Mouse (Mus musculus): ENCODE results near the gene Trappc6a. TPM values are rescaled to one million over a fixed set of nuclear protein-coding genes. Genes with fewer than 3 reads are reported as not detected.

Gene Trappc6a
- total RNA-seq, 2 experiments from 2014 or later, result 76.6 to 80.9 TPM

DNA sequence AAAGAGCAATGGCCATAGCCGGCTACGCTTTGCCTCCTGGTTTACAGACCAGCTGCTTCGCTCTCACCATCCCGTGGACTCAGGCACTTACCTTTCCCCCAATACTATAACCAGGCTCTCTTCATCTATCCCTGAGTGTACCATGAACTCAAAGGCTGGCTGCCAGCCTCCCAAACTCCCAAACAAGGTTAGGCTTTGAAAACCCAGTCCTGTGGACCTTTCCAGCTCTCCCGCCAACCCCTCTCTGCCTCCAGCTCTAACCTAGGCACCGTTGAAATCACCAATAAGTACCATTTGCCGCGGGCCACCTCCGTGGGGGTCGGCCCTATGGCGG, 53.2 kb downstream of the Trappc6a start:
- DNase-seq, result peak; percentile 42

DNA sequence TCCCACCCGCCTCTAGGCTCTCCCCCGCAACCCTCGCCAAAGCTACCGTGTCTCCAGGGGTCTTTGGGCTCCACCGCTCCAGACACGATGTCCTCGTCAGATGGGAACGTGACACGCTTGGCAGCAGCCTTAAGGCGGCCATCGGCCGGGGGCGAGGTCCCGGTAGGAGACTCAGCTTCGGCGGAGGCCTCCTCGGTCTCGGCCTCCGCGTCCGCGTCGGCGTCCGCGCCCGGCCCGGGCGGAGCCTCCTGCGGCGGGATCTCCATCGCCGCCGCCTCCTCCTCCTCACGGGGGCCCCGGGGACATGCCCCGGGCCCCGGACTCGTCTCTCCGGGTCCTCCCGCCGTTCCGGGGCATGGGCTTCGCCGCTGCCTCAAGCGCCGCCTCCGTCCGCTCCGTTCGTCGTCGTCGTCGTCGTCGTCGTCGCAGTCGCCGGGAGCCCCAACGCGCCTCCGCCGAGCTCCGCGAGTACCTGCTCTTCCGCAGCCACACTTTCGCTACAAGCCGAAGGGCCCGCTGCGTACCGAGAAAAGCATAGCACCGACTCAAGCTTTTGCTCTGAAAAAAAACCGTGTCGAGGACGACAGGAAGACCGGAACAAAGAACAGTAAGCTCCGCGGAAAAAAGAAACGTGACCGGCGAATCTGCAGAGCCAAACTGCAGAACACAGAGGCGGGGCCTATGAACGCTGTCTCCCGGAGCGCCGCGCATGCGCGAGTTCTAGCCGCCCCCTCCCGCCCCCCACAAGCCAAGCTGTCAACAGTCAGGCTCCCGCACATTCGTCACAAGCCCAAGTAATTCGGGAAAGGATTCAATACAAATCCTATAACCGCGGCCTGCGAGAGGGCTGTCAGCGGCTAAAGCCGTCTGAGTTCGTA, 53.8 kb downstream of the Trappc6a start:
- peak; percentile 95 for DNase-seq

DNA sequence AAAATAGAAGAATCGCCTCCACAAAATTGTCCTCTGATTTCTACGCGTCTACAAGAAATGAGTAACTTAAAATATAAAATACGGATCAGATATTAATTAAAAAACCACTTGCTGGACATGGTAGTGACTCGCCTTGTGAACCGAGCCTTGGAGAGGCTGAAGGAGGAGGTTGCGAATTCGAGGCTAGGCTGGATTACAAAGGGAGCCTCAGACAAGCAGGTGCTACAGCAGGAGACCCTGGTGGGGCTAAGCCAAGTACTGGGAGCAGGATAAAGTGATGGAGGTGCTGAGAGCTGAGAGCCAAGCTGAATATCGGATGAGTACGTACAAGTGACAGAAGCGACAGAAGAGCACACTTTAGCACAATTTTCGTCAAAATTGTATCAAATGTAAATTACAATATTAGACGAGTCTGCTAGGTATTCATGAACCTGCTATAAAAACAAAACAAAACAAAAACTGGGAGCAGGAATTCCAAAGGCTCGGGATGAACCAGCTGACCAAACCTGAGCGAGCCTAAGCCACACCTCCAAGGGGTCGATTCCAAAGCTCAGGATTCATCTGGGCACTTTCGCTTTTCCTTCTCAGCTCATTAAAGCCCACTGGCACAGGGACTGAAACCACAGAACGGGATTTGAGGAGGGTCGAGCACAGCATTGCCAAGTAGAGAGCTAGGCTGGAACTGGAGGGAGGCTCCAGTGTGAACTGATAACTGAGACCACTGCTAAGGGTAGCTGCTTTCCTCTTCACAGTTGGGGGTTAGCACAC, 54.6 kb downstream of the Trappc6a start, which contains the start of gene Ppp1r37:
Gene Ppp1r37, minus strand, starts transcription at position 434 of the 768 bp plus-strand sequence.
- peak; percentile 47 for DNase-seq

DNA sequence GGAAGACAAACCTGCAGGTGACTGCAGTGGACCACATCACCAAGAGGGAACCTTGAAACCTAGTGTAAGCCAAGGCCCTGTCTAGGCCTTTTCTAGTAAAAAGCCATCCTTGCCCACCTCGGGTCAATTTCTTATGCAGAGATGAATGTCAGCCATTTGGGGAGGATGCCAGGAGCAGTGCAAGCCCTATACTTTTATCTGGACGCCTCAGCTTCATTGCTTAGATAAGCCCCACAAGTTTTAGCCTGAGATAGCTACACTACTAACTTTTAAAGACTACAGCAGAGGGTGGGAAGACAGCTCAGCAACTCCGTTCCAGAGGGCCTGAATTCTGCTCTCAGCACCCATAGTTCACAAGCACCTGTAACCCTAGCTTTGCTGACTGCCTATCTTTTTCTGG, 55.7 kb downstream of the Trappc6a start:
- DNase-seq, result no peak

DNA sequence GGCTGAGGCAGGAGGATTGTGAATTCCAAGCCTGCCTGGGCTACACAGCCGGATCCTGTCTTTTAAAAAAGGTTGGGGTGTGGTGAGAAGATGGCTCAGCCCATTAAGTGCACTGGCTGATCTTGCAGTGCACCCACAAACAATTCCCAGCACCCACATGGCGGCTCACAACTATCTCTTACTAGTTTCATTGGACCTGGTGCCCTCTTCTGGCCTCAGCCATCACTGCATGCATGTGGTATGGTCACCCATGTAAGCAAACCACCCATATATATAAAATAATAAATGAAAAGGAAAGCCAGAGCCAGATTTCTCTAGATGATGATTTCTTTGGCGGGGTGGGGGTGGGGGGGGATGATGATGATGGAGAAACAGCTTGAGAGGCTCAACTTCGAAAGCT, 56.3 kb downstream of the Trappc6a start:
- peak; percentile 15 for DNase-seq

Other genes with a start within 250 kb of the Trappc6a start
- gene Vasp, start 236.6 kb upstream of the Trappc6a start, total RNA-seq (2021), result 10 to 100 TPM; 73.9 to 77.2 TPM
- under 1 TPM in 1 of 2 experiments, not detected in 1; 0.30 TPM for gene Ppm1n, start 228.3 kb upstream of the Trappc6a start, total RNA-seq (2021)
- 10 to 100 TPM; 20.2 to 59.7 TPM for gene Rtn2, start 225.8 kb upstream of the Trappc6a start, total RNA-seq (2021)
- 10 to 100 TPM in 1 of 2 experiments, 1 to 10 TPM in 1; 1.2 to 12.9 TPM for gene Fosb, start 198.3 kb upstream of the Trappc6a start, total RNA-seq (2021)
- 10 to 100 TPM; 37.1 to 41.3 TPM for gene Ercc1, start 163.6 kb upstream of the Trappc6a start, total RNA-seq (2021)
- gene Cd3eap, start 148.9 kb upstream of the Trappc6a start, total RNA-seq (2021), result 10 to 100 TPM; 11.5 to 11.7 TPM
- 1 to 10 TPM; 5.0 to 6.0 TPM for gene Ppp1r13l, start 148.6 kb upstream of the Trappc6a start, total RNA-seq (2021)
- gene Ercc2, start 126.4 kb upstream of the Trappc6a start, total RNA-seq (2021), result 10 to 100 TPM; 18.8 to 29.0 TPM
- 1 to 10 TPM; 1.4 to 1.7 TPM for gene Klc3, start 104.3 kb upstream of the Trappc6a start, total RNA-seq (2021)
- gene Ckm, start 103.6 kb upstream of the Trappc6a start, total RNA-seq (2021), result 100 to 1,000 TPM; 346 to 973 TPM
- gene Mark4, start 49.6 kb upstream of the Trappc6a start, total RNA-seq (2021), result 10 to 100 TPM; 35.0 to 37.1 TPM
- gene Exoc3l2, start 45.1 kb upstream of the Trappc6a start, total RNA-seq (2021), result 10 to 100 TPM; 17.4 to 17.9 TPM
- gene Bloc1s3, start within 50 bp of the Trappc6a start, total RNA-seq (2021), result 1 to 10 TPM; 5.2 to 5.4 TPM
- gene Nkpd1, start 9.4 kb downstream of the Trappc6a start, total RNA-seq (2021), result under 1 TPM; 0.18 to 0.21 TPM
- 10 to 100 TPM; 59.2 to 60.8 TPM for gene Ppp1r37, start 54.7 kb downstream of the Trappc6a start, total RNA-seq (2021)
- under 1 TPM; 0.55 to 0.60 TPM for gene Zfp296, start 68.9 kb downstream of the Trappc6a start, total RNA-seq (2021)
- 10 to 100 TPM; 54.7 to 56.2 TPM for gene Gemin7, start 69.2 kb downstream of the Trappc6a start, total RNA-seq (2021)
- gene Clasrp, start 96.1 kb downstream of the Trappc6a start, total RNA-seq (2021), result 10 to 100 TPM; 29.6 to 58.3 TPM
- gene Relb, start 121.0 kb downstream of the Trappc6a start, total RNA-seq (2021), result 10 to 100 TPM; 18.8 to 21.6 TPM
- 100 to 1,000 TPM; 108 to 117 TPM for gene Clptm1, start 156.6 kb downstream of the Trappc6a start, total RNA-seq (2021)
- gene Apoc2, start 169.5 kb downstream of the Trappc6a start, total RNA-seq (2021), result 100 to 1,000 TPM in 1 of 2 experiments, 10 to 100 TPM in 1; 52.0 to 144 TPM
- 1 to 10 TPM; 1.3 to 1.5 TPM for gene Gm44805, start 173.0 kb downstream of the Trappc6a start, total RNA-seq (2021)
- gene Apoc4, start 173.1 kb downstream of the Trappc6a start, total RNA-seq (2021), result 100 to 1,000 TPM; 211 to 416 TPM
- gene Apoc1, start 184.3 kb downstream of the Trappc6a start, total RNA-seq (2021), result 1,000 to 10,000 TPM in 1 of 2 experiments, 100 to 1,000 TPM in 1; 910 to 1,570 TPM
- 1,000 to 10,000 TPM; 1,872 to 4,173 TPM for gene Apoe, start 190.8 kb downstream of the Trappc6a start, total RNA-seq (2021)
- gene Tomm40, start 207.0 kb downstream of the Trappc6a start, total RNA-seq (2021), result 100 to 1,000 TPM; 157 to 171 TPM
- 100 to 1,000 TPM in 1 of 2 experiments, 10 to 100 TPM in 1; 86.7 to 106 TPM for gene Nectin2, start 242.1 kb downstream of the Trappc6a start, total RNA-seq (2021)